Mouse (Mus musculus): ENCODE measurements around the gene Brs3. TPM values are rescaled to one million over a fixed set of nuclear protein-coding genes. Genes with fewer than 3 reads are reported as not detected.

Brs3 gene
- polyA plus RNA-seq, 1 experiment from 2014 or later: not detected

GRCm38 (mm10) chrX:57087806-57088205 lies 44.9 kb downstream of the Brs3 start, which contains the start of gene Vgll1:
Gene Vgll1 (plus strand): TSS chrX:57088106.
- Histone ChIP-seq H3K9ac (no peak within 1 kb of the TSS), H3K4me2 (no peak within 1 kb of the TSS), H3K9me3 (ENCODE audit: low read depth, low read length) (no peaks in the 10 kb centered on the region), H3K36me3 (ENCODE audit: insufficient read depth) (no peaks in the 10 kb centered on the region), H3K4me1 (ENCODE audit: insufficient read depth) (no peaks in the 10 kb centered on the region), H3K27ac (ENCODE audit: low read depth) (no peak within 1 kb of the TSS), H3K4me3 (ENCODE audit: low read depth, low read length) (no peak within 1 kb of the TSS), H3K27me3 (ENCODE audit: insufficient read depth, low read length) (no peaks in the 10 kb centered on the region)
- WGBS: 67% methylated on average over 4 of the region's 4 CpGs
- ATAC-seq (ENCODE audit: insufficient read depth): no peak
- no peak for DNase-seq
- TF ChIP-seq CTCF (IDR thresholded peaks at IDR 0.05; ENCODE audit: low read depth): no peak

Other genes with a start within 250 kb of the Brs3 start
- 2.4 and 2.6 TPM in 2 replicates for gene Map7d3, start 220.7 kb upstream of the Brs3 start, polyA plus RNA-seq (2014; fragmentation: Nextera tagmentation; extraction: Ambion mirVana)
- gene Adgrg4, start 172.9 kb upstream of the Brs3 start, polyA plus RNA-seq (2014; fragmentation: Nextera tagmentation; extraction: Ambion mirVana): not detected in 2 replicates
- 75.0 and 77.5 TPM in 2 replicates for gene Htatsf1, start 10.5 kb downstream of the Brs3 start, polyA plus RNA-seq (2014; fragmentation: Nextera tagmentation; extraction: Ambion mirVana)
- 0.22 TPM in 1 of 2 replicates, not detected in the other for gene Vgll1, start 45.0 kb downstream of the Brs3 start, polyA plus RNA-seq (2014; fragmentation: Nextera tagmentation; extraction: Ambion mirVana)
- not detected in 2 replicates for gene Cd40lg, start 169.1 kb downstream of the Brs3 start, polyA plus RNA-seq (2014; fragmentation: Nextera tagmentation; extraction: Ambion mirVana)

Measured in lung, embryonic 14.5 days (tissue).